Mouse (Mus musculus) lung, embryonic 16.5 days (tissue): ENCODE measurements around the gene Gm9913. TPM values are rescaled to one million over a fixed set of nuclear protein-coding genes. Genes with fewer than 3 reads are reported as not detected.

Experiments
- ATAC-seq: fragments of 200-750 bp; cut with Nextera tagmentation; 2 replicates; pipeline ENCODE4 v1.8.0; 2017; ENCODE audit warnings: low read depth, mild to moderate bottlenecking, moderate library complexity
- H3K27ac ChIP-seq: fragments of 300-500 bp; sonication (generic); 2 replicates; pipeline ENCODE4 v1.5.1; 2014; ENCODE audit warnings: mild to moderate bottlenecking, control low read depth, low read length
- H3K27me3 ChIP-seq: fragments of 300-500 bp; sonication (generic); 2 replicates; pipeline ENCODE4 v1.6.1; 2014; ENCODE audit warnings: low read depth, low read length, mixed read lengths; ENCODE audit not compliant: control insufficient read depth, insufficient read depth
- H3K36me3 ChIP-seq: fragments of 300-500 bp; sonication (generic); 2 replicates; pipeline ENCODE4 v1.6.1; 2014; ENCODE audit warnings: low read length; ENCODE audit not compliant: control insufficient read depth, insufficient read depth
- H3K4me1 ChIP-seq: fragments of 300-500 bp; sonication (generic); replicated peaks from 2 replicates; pipeline ENCODE4 v1.6.1; 2014; ENCODE audit warnings: low read length, mixed read lengths; ENCODE audit not compliant: control insufficient read depth, insufficient read depth
- H3K4me2 ChIP-seq: fragments of 300-500 bp; sonication (generic); 2 replicates; pipeline ENCODE4 v1.6.1; 2014; ENCODE audit warnings: low read depth, low read length, control low read depth
- H3K4me3 ChIP-seq: fragments of 300-500 bp; sonication (generic); 2 replicates; pipeline ENCODE4 v1.5.1; 2014; ENCODE audit warnings: mild to moderate bottlenecking, low read length, control low read depth
- H3K9ac ChIP-seq: fragments of 300-500 bp; sonication (generic); 2 replicates; pipeline ENCODE4 v1.6.1; 2014; ENCODE audit warnings: low read length, control low read depth
- H3K9me3 ChIP-seq: fragments of 300-500 bp; sonication (generic); 2 replicates; pipeline ENCODE4 v1.6.1; 2016; ENCODE audit warnings: low read length; ENCODE audit not compliant: control insufficient read depth
- WGBS: fragments of 180-500 bp; shearing (Covaris S2); extraction: QIAGEN DNeasy Blood & Tissue Kit; methylation state at CpG from one replicate; pipeline ENCODE4 v1.1.7; 2014; 5-methylcytosine and 5-hydroxymethylcytosine counted together
- polyA plus RNA-seq: library from polyadenylated mRNA; unstranded; fragments of >200 nt; fragmentation: Nextera tagmentation; extraction: Ambion mirVana; gene quantifications from 2 replicates; pipeline ENCODE4 v1.2.1, GENCODE M21; 2015

Gm9913 gene
- polyA plus RNA-seq, result 0.34 and 0.35 TPM in 2 replicates

DNA sequence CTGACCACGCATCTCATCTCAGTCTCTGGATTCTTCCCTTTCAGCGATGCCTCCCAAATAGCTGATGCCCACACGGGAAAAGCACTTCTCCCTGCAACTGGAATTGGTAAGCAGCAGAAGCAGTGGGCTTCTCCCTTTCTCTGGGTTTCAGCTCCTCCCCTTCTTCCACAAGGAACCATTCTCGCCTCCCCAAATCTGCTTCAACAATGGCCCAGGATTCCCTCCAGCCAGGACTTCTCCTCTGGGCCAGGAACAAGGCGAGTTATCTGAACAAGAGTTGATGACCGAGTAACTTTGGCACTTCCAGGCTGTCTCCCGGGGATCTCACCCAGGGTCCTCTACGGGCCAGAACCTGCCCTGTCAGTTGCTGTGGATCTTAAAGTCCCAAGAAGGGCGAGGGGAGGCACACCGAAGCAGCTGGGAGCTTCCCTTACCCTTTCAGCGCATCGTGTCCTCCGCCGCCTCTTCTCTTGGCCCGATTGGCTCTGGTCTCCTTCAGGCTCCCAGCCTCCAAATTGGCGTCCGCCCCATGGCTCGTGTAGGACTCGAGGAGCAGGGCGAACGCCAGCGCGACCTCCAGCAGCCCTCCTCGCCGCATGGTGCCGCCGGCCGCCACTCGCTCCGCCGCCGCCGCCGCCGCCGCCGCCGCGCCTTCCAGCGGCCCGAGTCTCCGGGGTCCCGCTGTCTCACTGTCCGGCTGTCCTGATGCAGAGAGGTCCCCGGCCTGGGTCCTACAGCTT, at the start of gene Gm9913:
Gene Gm9913, plus strand, starts transcription at position 84 of the 740 bp plus-strand sequence.
- Histone ChIP-seq H3K27ac (peak within 1 kb of the TSS; percentile 92), H3K4me3 (peak within 1 kb of the TSS; percentile 76), H3K36me3 (0 out of 2 replicates have a peak, but pooled peaks cover 2% of the 10 kb centered on the region), H3K4me1 (peaks cover 15% of the 10 kb centered on the region), H3K9ac (peak within 1 kb of the TSS; percentile 83), H3K9me3 (no peaks in the 10 kb centered on the region), H3K4me2 (peak within 1 kb of the TSS; percentile 92), H3K27me3 (peaks cover 5% of the 10 kb centered on the region; the same call in 1 of the 2 replicates)
- WGBS, result 1% methylated on average over 42 of the region's 45 CpGs
- ATAC-seq, result peak; percentile 34

GRCm38 (mm10) chr2:125456059-125456789, 48.7 kb upstream of the Gm9913 start:
- 72% methylated on average over 15 of the region's 15 CpGs for WGBS

DNA sequence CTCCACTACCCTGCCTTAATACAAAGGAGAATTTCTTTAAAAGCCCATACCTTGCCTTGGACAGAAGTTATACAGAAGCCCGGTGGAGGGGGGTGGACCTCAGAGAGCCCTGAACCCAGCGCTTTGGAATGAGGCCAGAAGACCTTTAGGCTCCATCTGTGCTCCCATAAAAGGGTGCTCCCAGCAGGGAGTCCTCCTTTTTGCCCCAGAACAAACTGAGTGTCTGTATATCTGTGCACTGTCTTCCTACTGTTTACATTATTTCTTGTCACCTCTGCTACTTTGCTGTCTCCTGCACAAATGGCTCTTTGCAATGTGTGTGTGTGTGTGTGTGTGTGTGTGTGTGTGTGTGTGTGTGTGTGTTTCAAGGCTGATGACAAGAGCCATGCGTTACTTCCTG, 45.8 kb upstream of the Gm9913 start:
- H3K4me2 ChIP-seq, result no peak overlapping the region
- no peaks in the 10 kb centered on the region for H3K27me3 ChIP-seq
- H3K4me1 ChIP-seq, result peaks cover 11% of the 10 kb centered on the region
- 0 out of 2 replicates have a peak, but pooled peaks cover 2% of the 10 kb centered on the region for H3K36me3 ChIP-seq
- H3K27ac ChIP-seq, result no peak overlapping the region
- WGBS, result 52% methylated on average over 3 of the region's 3 CpGs
- peak; percentile 57 for ATAC-seq
- H3K9me3 ChIP-seq, result no peaks in the 10 kb centered on the region
- H3K9ac ChIP-seq, result no peak overlapping the region
- no peak overlapping the region for H3K4me3 ChIP-seq

More at GRCm38 (mm10) chr2:125456059-125456789, 48.7 kb upstream of the Gm9913 start:
- Histone ChIP-seq H3K4me3 (no peak overlapping the region), H3K27me3 (no peaks in the 10 kb centered on the region), H3K4me2 (no peak overlapping the region), H3K9me3 (no peaks in the 10 kb centered on the region), H3K27ac (no peak overlapping the region), H3K36me3 (0 out of 2 replicates have a peak, but pooled peaks cover 2% of the 10 kb centered on the region), H3K9ac (no peak overlapping the region), H3K4me1 (peaks cover 16% of the 10 kb centered on the region)
- ATAC-seq, result no peak

DNA sequence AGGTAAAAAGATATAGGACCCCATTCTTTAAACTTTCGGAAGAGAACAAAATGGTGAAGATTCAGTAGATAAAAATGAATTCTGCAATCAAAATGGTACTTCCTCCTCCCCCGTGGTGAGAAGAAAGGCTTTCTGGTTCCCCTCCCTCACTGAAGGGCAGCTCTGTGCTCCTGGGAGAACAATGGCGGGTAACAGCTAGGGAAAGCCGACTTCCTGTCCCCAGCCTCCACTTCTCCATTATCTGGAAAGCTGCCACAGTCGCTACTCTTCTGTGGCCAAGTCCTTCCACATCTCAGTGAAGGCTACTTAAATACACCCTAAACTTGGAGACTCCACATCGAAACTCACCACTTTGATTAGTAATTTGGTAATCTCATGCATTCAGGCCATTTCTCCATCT, 40.9 kb upstream of the Gm9913 start:
- ATAC-seq, result peak; percentile 56; the same call in 1 of the 2 replicates
- WGBS, result 64% methylated on average over 6 of the region's 6 CpGs
- no peaks in the 10 kb centered on the region for H3K9me3 ChIP-seq
- H3K4me1 ChIP-seq, result peaks cover 11% of the 10 kb centered on the region
- H3K9ac ChIP-seq, result no peak overlapping the region
- no peak overlapping the region for H3K4me2 ChIP-seq
- H3K27me3 ChIP-seq, result no peaks in the 10 kb centered on the region
- H3K4me3 ChIP-seq, result no peak overlapping the region
- peaks cover 7% of the 10 kb centered on the region for H3K36me3 ChIP-seq
- peak overlapping the region; percentile 16; the same call in 1 of the 2 replicates for H3K27ac ChIP-seq

- H3K4me1 ChIP-seq, result peaks cover 19% of the 10 kb centered on the region
- H3K27ac ChIP-seq, result peak overlapping the region; percentile 69
- no peak for ATAC-seq
- 29% methylated on average over 8 of the region's 8 CpGs for WGBS
- H3K9ac ChIP-seq, result no peak overlapping the region
- no peaks in the 10 kb centered on the region for H3K27me3 ChIP-seq
- no peak overlapping the region for H3K4me3 ChIP-seq
- no peaks in the 10 kb centered on the region for H3K9me3 ChIP-seq
- H3K4me2 ChIP-seq, result peak overlapping the region; percentile 2; the same call in 1 of the 2 replicates
- peaks cover 5% of the 10 kb centered on the region for H3K36me3 ChIP-seq
These were observed 34.2 kb upstream of the Gm9913 start for GRCm38 (mm10) chr2:125470553-125471295.

- no peak for ATAC-seq
- H3K27ac ChIP-seq, result no peak overlapping the region
- H3K4me3 ChIP-seq, result no peak overlapping the region
- H3K27me3 ChIP-seq, result no peaks in the 10 kb centered on the region
- H3K36me3 ChIP-seq, result no peaks in the 10 kb centered on the region; the same call in 1 of the 2 replicates
- H3K9ac ChIP-seq, result no peak overlapping the region
- 72% methylated on average over 4 of the region's 4 CpGs for WGBS
- H3K4me1 ChIP-seq, result peaks cover 24% of the 10 kb centered on the region
- H3K4me2 ChIP-seq, result no peak overlapping the region
- no peaks in the 10 kb centered on the region for H3K9me3 ChIP-seq
These were observed 33.2 kb upstream of the Gm9913 start for GRCm38 (mm10) chr2:125471721-125472120.

- H3K9me3 ChIP-seq, result no peaks in the 10 kb centered on the region
- ATAC-seq, result peak; percentile 69
- H3K27me3 ChIP-seq, result no peaks in the 10 kb centered on the region
- no peak overlapping the region for H3K4me2 ChIP-seq
- no peak overlapping the region for H3K9ac ChIP-seq
- H3K36me3 ChIP-seq, result no peaks in the 10 kb centered on the region
- no peak overlapping the region for H3K27ac ChIP-seq
- H3K4me3 ChIP-seq, result no peak overlapping the region
- WGBS, result 29% methylated on average over 2 of the region's 2 CpGs
- H3K4me1 ChIP-seq, result peaks cover 24% of the 10 kb centered on the region
These were observed 31.7 kb upstream of the Gm9913 start for GRCm38 (mm10) chr2:125473228-125473627.

DNA sequence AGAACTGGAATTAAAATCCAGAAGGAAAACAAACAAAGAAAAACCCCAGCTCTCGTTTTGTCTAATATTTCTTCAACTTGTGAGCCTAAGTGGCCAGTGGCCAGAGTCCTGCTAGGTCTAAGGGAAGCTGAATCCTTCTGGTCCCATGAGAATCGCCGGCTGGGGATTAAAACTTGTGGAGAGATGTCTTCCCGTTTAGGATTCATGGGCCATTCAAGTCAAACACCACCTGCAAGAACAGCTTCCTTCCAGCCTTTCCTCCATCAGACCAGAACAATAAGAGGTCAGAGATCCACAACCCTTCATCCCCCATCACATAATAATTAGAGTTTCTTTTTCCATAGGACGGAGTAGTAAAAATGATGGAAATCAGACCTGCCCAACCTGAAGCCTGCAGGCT, 30.2 kb upstream of the Gm9913 start:
- 60% methylated on average over 5 of the region's 5 CpGs for WGBS
- Histone ChIP-seq H3K9me3 (no peaks in the 10 kb centered on the region), H3K36me3 (no peaks in the 10 kb centered on the region), H3K4me1 (peaks cover 24% of the 10 kb centered on the region), H3K4me3 (no peak overlapping the region), H3K27ac (no peak overlapping the region), H3K27me3 (no peaks in the 10 kb centered on the region), H3K9ac (no peak overlapping the region), H3K4me2 (no peak overlapping the region)
- no peak for ATAC-seq
